Mouse (Mus musculus) thymus, adult 2 months (tissue): ENCODE measurements around the gene D430042O09Rik. TPM values are rescaled to one million over a fixed set of nuclear protein-coding genes. Genes with fewer than 3 reads are reported as not detected.

Source experiments
- DNase-seq: peaks from one replicate; pipeline ENCODE4 v3.0.0; 2021
- H3K27ac ChIP-seq: fragments of 200-500 bp; 2 replicates; pipeline ENCODE4 v1.5.1; 2012; ENCODE audit warnings: low read length, control low read depth; ENCODE audit not compliant: control insufficient read depth, insufficient read depth
- H3K27me3 ChIP-seq: fragments of 200-500 bp; 2 replicates; pipeline ENCODE4 v1.6.1; 2012; ENCODE audit warnings: mild to moderate bottlenecking, low read length, moderate library complexity, mixed read lengths; ENCODE audit not compliant: control insufficient read depth, insufficient read depth
- H3K36me3 ChIP-seq: fragments of 200-500 bp; 2 replicates; pipeline ENCODE4 v1.6.1; 2012; ENCODE audit warnings: mild to moderate bottlenecking, low read length, moderate library complexity; ENCODE audit not compliant: control insufficient read depth, insufficient read depth
- H3K4me1 ChIP-seq: fragments of 200-500 bp; replicated peaks from 2 replicates; pipeline ENCODE4 v1.6.1; 2012; ENCODE audit warnings: low read length; ENCODE audit not compliant: control insufficient read depth, insufficient read depth
- H3K4me3 ChIP-seq: fragments of 200-500 bp; 2 replicates; pipeline ENCODE4 v1.5.1; 2012; ENCODE audit warnings: mild to moderate bottlenecking, low read length, control low read depth, moderate library complexity; ENCODE audit not compliant: control insufficient read depth, insufficient read depth
- CTCF ChIP-seq: fragments of 200-500 bp; IDR thresholded peaks from 2 replicates; pipeline ENCODE4 v1.5.1; 2012; ENCODE audit warnings: mild to moderate bottlenecking, control low read depth, low read length, moderate library complexity, borderline replicate concordance; ENCODE audit not compliant: control insufficient read depth, poor library complexity, insufficient read depth; ENCODE audit errors: extremely low read depth
- POLR2A ChIP-seq: fragments of 200-500 bp; IDR thresholded peaks from 2 replicates; pipeline ENCODE4 v1.6.1; 2012; ENCODE audit warnings: mild to moderate bottlenecking, low read length, control low read depth, moderate library complexity; ENCODE audit not compliant: control insufficient read depth, poor library complexity, insufficient read depth; ENCODE audit errors: extremely low read depth
- WGBS: fragments of 180-500 bp; shearing (Covaris S2); methylation state at CpG from one replicate; pipeline ENCODE4 v1.1.7; 2018; 5-methylcytosine and 5-hydroxymethylcytosine counted together
- polyA plus RNA-seq: library from polyadenylated mRNA; depleted of rRNA; stranded (reverse); fragments of >200 nt; gene quantifications from 2 replicates; pipeline ENCODE4 v1.2.3, GENCODE M21; 2012

The D430042O09Rik gene
- polyA plus RNA-seq, 1 experiment: 22.4 TPM

DNA sequence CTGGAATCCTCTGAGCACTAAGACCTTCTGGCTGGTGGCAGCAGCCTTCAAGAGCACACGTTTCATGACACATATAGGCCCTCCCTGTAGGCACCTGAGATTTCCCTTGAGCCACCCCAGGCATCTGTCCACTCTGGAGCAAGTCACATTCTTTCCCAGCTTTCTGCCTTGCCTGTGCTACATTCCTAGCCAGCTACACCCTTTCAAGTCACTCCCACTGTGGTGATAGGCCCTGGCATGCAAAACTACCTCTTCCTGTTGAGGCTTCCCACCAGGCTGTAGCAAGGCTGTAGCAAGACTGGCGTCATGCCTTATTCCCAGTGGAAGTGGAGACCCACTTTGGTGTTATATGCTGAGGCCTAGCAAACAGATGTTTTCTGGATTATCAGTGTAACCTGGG is 9.0 kb downstream of the D430042O09Rik start:
- TF ChIP-seq CTCF: no peak
- TF ChIP-seq POLR2A: no peak
- Histone ChIP-seq H3K4me3 (no peak overlapping the region), H3K27ac (no peak overlapping the region), H3K36me3 (no peaks in the 10 kb centered on the region), H3K27me3 (no peaks in the 10 kb centered on the region), H3K4me1 (no peaks in the 10 kb centered on the region)
- no peak for DNase-seq
- 83% methylated on average over 2 of the region's 2 CpGs for WGBS

- TF ChIP-seq POLR2A: no peak
- TF ChIP-seq CTCF: no peak
- Histone ChIP-seq H3K27ac (no peak overlapping the region), H3K27me3 (no peaks in the 10 kb centered on the region), H3K36me3 (no peaks in the 10 kb centered on the region), H3K4me3 (no peak overlapping the region), H3K4me1 (no peaks in the 10 kb centered on the region)
- no peak for DNase-seq
These were observed 9.9 kb downstream of the D430042O09Rik start for GRCm38 (mm10) chr7:125717612-125718011.

GRCm38 (mm10) chr7:125720370-125720769 is 12.7 kb downstream of the D430042O09Rik start:
- 87% methylated on average over 5 of the region's 5 CpGs for WGBS
- no peak overlapping the region for H3K4me3 ChIP-seq
- no peak for DNase-seq
- no peak overlapping the region for H3K27ac ChIP-seq
- no peak for TF ChIP-seq CTCF
- TF ChIP-seq POLR2A: no peak
- H3K36me3 ChIP-seq: no peaks in the 10 kb centered on the region
- H3K27me3 ChIP-seq: no peaks in the 10 kb centered on the region
- no peaks in the 10 kb centered on the region for H3K4me1 ChIP-seq

GRCm38 (mm10) chr7:125721033-125721432 is 13.3 kb downstream of the D430042O09Rik start:
- WGBS: 92% methylated on average over 4 of the region's 4 CpGs
- Histone ChIP-seq H3K27ac (no peak overlapping the region), H3K4me3 (no peak overlapping the region), H3K4me1 (no peaks in the 10 kb centered on the region), H3K36me3 (no peaks in the 10 kb centered on the region), H3K27me3 (no peaks in the 10 kb centered on the region)
- no peak for TF ChIP-seq POLR2A
- no peak for TF ChIP-seq CTCF
- no peak for DNase-seq

DNA sequence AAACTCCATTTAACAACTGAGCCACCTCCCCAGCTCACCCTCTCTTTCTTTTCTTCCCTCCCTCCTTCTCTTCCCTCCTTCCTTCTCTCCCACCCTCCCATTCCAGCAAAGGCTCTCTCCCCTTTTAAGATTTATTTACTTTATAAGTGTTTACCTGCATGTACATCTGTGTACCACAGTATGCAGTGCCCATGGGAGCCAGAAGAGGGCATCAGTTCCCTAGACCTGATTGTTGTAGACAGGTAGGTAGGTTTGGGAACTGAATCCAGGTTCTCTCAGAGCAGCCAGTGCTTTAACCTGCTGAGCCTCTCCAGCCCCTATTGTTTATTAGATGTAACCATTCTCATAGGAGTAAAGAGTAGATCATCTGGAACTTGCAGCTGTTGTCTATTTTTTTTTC is 14.4 kb downstream of the D430042O09Rik start:
- H3K4me3 ChIP-seq: no peak overlapping the region
- TF ChIP-seq POLR2A: no peak
- no peak for TF ChIP-seq CTCF
- no peaks in the 10 kb centered on the region for H3K36me3 ChIP-seq
- no peak overlapping the region for H3K27ac ChIP-seq
- H3K4me1 ChIP-seq: no peaks in the 10 kb centered on the region
- DNase-seq: peak; percentile 17
- no peaks in the 10 kb centered on the region for H3K27me3 ChIP-seq

DNA sequence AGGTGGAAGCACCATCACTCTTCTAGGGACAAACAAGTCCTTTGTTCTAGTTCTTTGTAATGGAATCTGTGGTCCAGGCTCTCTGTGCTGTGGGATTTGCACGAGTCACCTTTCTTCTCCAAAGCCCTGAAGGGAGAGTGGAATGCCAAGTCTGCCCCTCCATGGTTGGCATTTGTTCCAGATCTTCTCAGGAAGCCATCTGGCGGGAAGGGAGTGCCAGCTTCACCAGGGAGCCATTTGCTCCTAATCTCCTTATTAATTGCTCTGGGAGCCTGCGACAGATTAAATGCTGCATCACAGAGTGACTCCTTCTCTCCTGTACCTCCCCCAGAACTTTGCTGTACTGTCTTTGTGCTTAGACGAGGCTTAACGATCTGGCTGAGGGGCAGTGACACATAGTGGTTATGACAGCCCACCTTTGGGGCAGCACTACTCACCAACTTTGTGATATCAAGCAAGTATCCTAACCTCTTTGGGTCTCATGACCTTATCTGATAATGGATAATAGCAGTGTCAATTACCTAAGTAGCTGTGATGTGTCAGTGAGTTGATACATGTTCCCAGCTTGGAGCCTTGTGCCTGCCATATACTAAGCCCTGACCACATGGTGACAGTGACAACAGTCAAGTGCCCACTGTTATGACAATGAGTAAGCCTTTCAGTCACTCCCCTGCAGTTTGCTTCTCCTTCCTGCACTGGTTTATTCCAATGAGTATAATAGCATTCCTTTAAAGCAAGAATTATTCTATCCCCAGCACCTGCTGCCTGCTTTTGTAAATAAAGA is 15.7 kb downstream of the D430042O09Rik start:
- Histone ChIP-seq H3K4me1 (no peaks in the 10 kb centered on the region), H3K4me3 (no peak overlapping the region), H3K27ac (no peak overlapping the region), H3K27me3 (no peaks in the 10 kb centered on the region), H3K36me3 (no peaks in the 10 kb centered on the region)
- 87% methylated on average over 5 of the region's 5 CpGs for WGBS
- DNase-seq: no peak
- TF ChIP-seq CTCF (no peak), POLR2A (no peak)

GRCm38 (mm10) chr7:125731679-125732078 is 24.0 kb downstream of the D430042O09Rik start:
- no peak overlapping the region for H3K4me3 ChIP-seq
- no peaks in the 10 kb centered on the region for H3K36me3 ChIP-seq
- no peak overlapping the region for H3K27ac ChIP-seq
- TF ChIP-seq POLR2A (no peak), CTCF (no peak)
- no peaks in the 10 kb centered on the region for H3K27me3 ChIP-seq
- no peaks in the 10 kb centered on the region for H3K4me1 ChIP-seq
- no peak for DNase-seq
